In the genomic region with DNA sequence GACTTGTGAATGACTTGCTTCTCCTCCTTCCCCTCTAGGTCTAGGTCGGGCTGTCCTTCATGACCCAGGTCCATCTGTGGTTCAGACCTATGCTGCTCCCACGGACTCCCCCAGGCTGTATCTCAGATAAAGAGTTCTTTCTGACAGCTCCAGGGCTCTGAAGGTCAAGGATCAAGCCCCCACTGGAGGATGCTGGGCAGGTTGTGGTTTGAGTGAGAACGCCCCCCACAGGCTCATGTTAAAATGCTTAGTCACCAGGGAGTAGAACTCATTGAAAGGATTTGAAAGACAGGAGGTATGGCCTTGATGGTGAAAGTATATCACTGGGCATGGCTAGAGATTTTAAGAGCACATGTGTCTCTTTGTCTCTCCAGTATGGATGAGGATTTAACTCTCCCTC, we compare ENCODE assay signal across 15 mouse cellular contexts. TPM values are rescaled to one million over a fixed set of nuclear protein-coding genes. Genes with fewer than 3 reads are reported as not detected.
DNase-seq lines count a peak whose midpoint lies in the region; ATAC-seq lines count a peak whose summit lies in the region.
"Had no signal": no experiment of that assay in that cellular context is flagged by ENCODE, and none has a peak within 500 bp of the region (broad histone marks: within the 10 kb centered on the region; RNA-seq: fewer than 3 reads in every experiment).

No protein-coding gene starts in this region.

- ATAC-seq in forebrain, embryonic 12.5 days (ENCODE audit: low FRiP score), result no peak
- ATAC-seq in forebrain, embryonic 11.5 days (replicated peaks; ENCODE audit: low FRiP score), result no peak
- no peak for ATAC-seq in liver, embryonic 12.5 days
- ATAC-seq in liver, embryonic 11.5 days (replicated peaks; ENCODE audit: low FRiP score), result no peak
- ATAC-seq in midbrain, embryonic 13.5 days, result 0 out of 2 replicates have a peak, but pooled peaks have one; percentile 9

- no peaks in the 10 kb centered on the region for H3K9me3 ChIP-seq in forebrain, embryonic 12.5 days
- no peaks in the 10 kb centered on the region for H3K9me3 ChIP-seq in forebrain, embryonic 11.5 days (ENCODE audit: control insufficient read depth, low read length)
- no peaks in the 10 kb centered on the region for H3K9me3 ChIP-seq in liver, embryonic 12.5 days (replicated peaks)
- H3K9me3 ChIP-seq in liver, embryonic 11.5 days (ENCODE audit: control insufficient read depth, low read length), result no peaks in the 10 kb centered on the region
- H3K9me3 ChIP-seq in ES-E14 (ENCODE audit: control insufficient read depth, insufficient read depth, low read depth, low read length), result no peaks in the 10 kb centered on the region
- no peaks in the 10 kb centered on the region for H3K9me3 ChIP-seq in midbrain, embryonic 13.5 days
- H3K9me3 ChIP-seq: embryonic facial prominence, embryonic 15.5 days had no signal

- no peak overlapping the region for H3K4me3 ChIP-seq in forebrain, embryonic 12.5 days (replicated peaks)
- no peak overlapping the region for H3K4me3 ChIP-seq in forebrain, embryonic 11.5 days (ENCODE audit: low read depth, low read length)
- no peak overlapping the region for H3K4me3 ChIP-seq in liver, embryonic 12.5 days
- H3K4me3 ChIP-seq in liver, embryonic 11.5 days (ENCODE audit: low read depth, low read length), result no peak overlapping the region
- H3K4me3 ChIP-seq in ES-E14 (ENCODE audit: insufficient read depth in 1 of 2, low read depth in 1 of 2, low read length in 2 of 2, poor library complexity in 1 of 2, severe bottlenecking in 1 of 2), result peak overlapping the region; percentile 51 to 67; a peak in 2 of 4 replicates
- peak overlapping the region; percentile 60; the same call in 1 of the 2 replicates for H3K4me3 ChIP-seq in midbrain, embryonic 13.5 days (replicated peaks)

- H3K27ac ChIP-seq in forebrain, embryonic 12.5 days, result no peak overlapping the region
- no peak overlapping the region for H3K27ac ChIP-seq in forebrain, embryonic 11.5 days (ENCODE audit: low read depth, low read length)
- H3K27ac ChIP-seq in liver, embryonic 12.5 days, result no peak overlapping the region
- no peak overlapping the region for H3K27ac ChIP-seq in liver, embryonic 11.5 days (ENCODE audit: low read depth, low read length)
- H3K27ac ChIP-seq in ES-E14 (ENCODE audit: insufficient read depth, low read depth, low read length, poor library complexity, severe bottlenecking), result peak overlapping the region; percentile 71; the same call in 1 of the 2 replicates
- H3K27ac ChIP-seq in midbrain, embryonic 13.5 days, result no peak overlapping the region
- H3K27ac ChIP-seq: embryonic facial prominence, embryonic 15.5 days; liver, embryonic 14.5 days had no signal

- no peaks in the 10 kb centered on the region for H3K27me3 ChIP-seq in forebrain, embryonic 12.5 days
- H3K27me3 ChIP-seq in forebrain, embryonic 11.5 days (ENCODE audit: control insufficient read depth, insufficient read depth, low read length), result no peaks in the 10 kb centered on the region
- no peaks in the 10 kb centered on the region for H3K27me3 ChIP-seq in liver, embryonic 12.5 days (replicated peaks)
- no peaks in the 10 kb centered on the region for H3K27me3 ChIP-seq in liver, embryonic 11.5 days (replicated peaks; ENCODE audit: control insufficient read depth, insufficient read depth, low read length)
- H3K27me3 ChIP-seq in midbrain, embryonic 13.5 days, result no peaks in the 10 kb centered on the region
- H3K27me3 ChIP-seq: embryonic facial prominence, embryonic 15.5 days; Patski had no signal

- intact Hi-C loops in left cerebral cortex, postnatal 25 days (cut with DNase I), result no loop called here

- peaks cover 9% of the 10 kb centered on the region; the same call in 1 of the 2 replicates for H3K4me1 ChIP-seq in forebrain, embryonic 12.5 days
- H3K4me1 ChIP-seq in forebrain, embryonic 11.5 days (replicated peaks; ENCODE audit: control insufficient read depth, insufficient read depth, low read length), result no peaks in the 10 kb centered on the region
- H3K4me1 ChIP-seq in liver, embryonic 12.5 days, result peaks cover 11% of the 10 kb centered on the region; the same call in 1 of the 2 replicates
- no peaks in the 10 kb centered on the region for H3K4me1 ChIP-seq in liver, embryonic 11.5 days (replicated peaks; ENCODE audit: control insufficient read depth, insufficient read depth, low read length)
- H3K4me1 ChIP-seq in ES-E14 (ENCODE audit: control insufficient read depth in 2 of 2, insufficient read depth in 2 of 2, low read length in 2 of 2, poor library complexity in 1 of 2), result peaks cover 0 to 4% of the 10 kb centered on the region in 2 experiments; a peak in 2 of 4 replicates
- peaks cover 20% of the 10 kb centered on the region for H3K4me1 ChIP-seq in midbrain, embryonic 13.5 days (replicated peaks)

- H3K9ac ChIP-seq in forebrain, embryonic 12.5 days, result no peak overlapping the region
- no peak overlapping the region for H3K9ac ChIP-seq in forebrain, embryonic 11.5 days (ENCODE audit: low read length)
- no peak overlapping the region for H3K9ac ChIP-seq in liver, embryonic 12.5 days
- H3K9ac ChIP-seq in liver, embryonic 11.5 days (ENCODE audit: low read depth, low read length), result no peak overlapping the region
- no peak overlapping the region for H3K9ac ChIP-seq in ES-E14 (ENCODE audit: insufficient read depth, low read depth, low read length, poor library complexity, severe bottlenecking)
- no peak overlapping the region for H3K9ac ChIP-seq in midbrain, embryonic 13.5 days (replicated peaks)

- H3K36me3 ChIP-seq in forebrain, embryonic 12.5 days (replicated peaks), result peaks cover 9% of the 10 kb centered on the region
- H3K36me3 ChIP-seq in forebrain, embryonic 11.5 days (ENCODE audit: control insufficient read depth, insufficient read depth, low read length), result no peaks in the 10 kb centered on the region; the same call in 1 of the 2 replicates
- H3K36me3 ChIP-seq in liver, embryonic 12.5 days, result peaks cover 9% of the 10 kb centered on the region; the same call in 1 of the 2 replicates
- no peaks in the 10 kb centered on the region for H3K36me3 ChIP-seq in liver, embryonic 11.5 days (ENCODE audit: control insufficient read depth, insufficient read depth, low read length)
- no peaks in the 10 kb centered on the region for H3K36me3 ChIP-seq in ES-E14 (ENCODE audit: control insufficient read depth, insufficient read depth, low read length, poor library complexity, severe bottlenecking)
- peaks cover 17% of the 10 kb centered on the region for H3K36me3 ChIP-seq in midbrain, embryonic 13.5 days

- WGBS in forebrain, embryonic 12.5 days, result 83% methylated on average over 3 of the region's 3 CpGs
- 77% methylated on average over 3 of the region's 3 CpGs for WGBS in forebrain, embryonic 11.5 days
- 41% methylated on average over 3 of the region's 3 CpGs for WGBS in liver, embryonic 12.5 days (ENCODE audit: insufficient replicate concordance)
- WGBS in liver, embryonic 11.5 days, result 65% methylated on average over 3 of the region's 3 CpGs
- WGBS in midbrain, embryonic 13.5 days, result 76% methylated on average over 3 of the region's 3 CpGs

- peak overlapping the region; percentile 72; the same call in 1 of the 2 replicates for H3K4me2 ChIP-seq in forebrain, embryonic 12.5 days
- no peak overlapping the region for H3K4me2 ChIP-seq in forebrain, embryonic 11.5 days (ENCODE audit: low read depth, low read length, severe bottlenecking)
- peak overlapping the region; percentile 79; the same call in 1 of the 2 replicates for H3K4me2 ChIP-seq in liver, embryonic 12.5 days
- no peak overlapping the region for H3K4me2 ChIP-seq in liver, embryonic 11.5 days
- H3K4me2 ChIP-seq in midbrain, embryonic 13.5 days (replicated peaks), result peak overlapping the region; percentile 72; the same call in 1 of the 2 replicates

- DNase-seq in forebrain, embryonic 11.5 days (ENCODE audit: low spot score), result no peak
- no peak for DNase-seq in liver, embryonic 11.5 days (ENCODE audit: low spot score)
- no peak for DNase-seq in ES-E14 (ENCODE audit: low read depth, low spot score)
- no peak for DNase-seq in left cerebral cortex, postnatal 25 days (ENCODE audit: low spot score in 2 of 2)
- DNase-seq in natural killer cell, adult 2 months (ENCODE audit: low spot score in 2 of 2), result no peak
- DNase-seq: adrenal gland, postnatal 25 days; B cell, adult 2 months; heart, postnatal 10 days; kidney, adult 8-10 months had no signal

- in situ Hi-C loops in ES-E14 (cut with MboI; ENCODE audit: low sequenced_read_pairs in 2 of 2, unreplicated experiment in 2 of 2), result no loop called here

RNA-seq across cellular contexts. Expression of gene Zfp93, which starts 1.0 kb away (rescaled TPM):
- 7.6 and 7.7 TPM in 2 replicates for polyA plus RNA-seq in forebrain, embryonic 12.5 days (2016; fragmentation: Nextera tagmentation; extraction: Ambion mirVana)
- 7.4 and 9.0 TPM in 2 replicates for polyA plus RNA-seq in forebrain, embryonic 11.5 days (2014; fragmentation: Nextera tagmentation; extraction: Ambion mirVana)
- polyA plus RNA-seq in liver, embryonic 12.5 days (2016; fragmentation: Nextera tagmentation; extraction: Ambion mirVana), result 1.9 and 2.2 TPM in 2 replicates
- polyA plus RNA-seq in liver, embryonic 11.5 days (2014; fragmentation: Nextera tagmentation; extraction: Ambion mirVana), result 3.5 and 3.8 TPM in 2 replicates
- total RNA-seq in ES-E14 (2012; rRNA removed), result 4.2 and 4.7 TPM in 2 replicates
- 7.7 and 7.8 TPM in 2 replicates for polyA plus RNA-seq in midbrain, embryonic 13.5 days (2015; fragmentation: Nextera tagmentation; extraction: Ambion mirVana)
- 10 to 100 TPM; 11.0 to 11.5 TPM for total RNA-seq in left cerebral cortex, postnatal 25 days (2021)

RNA-seq across cellular contexts. Expression of gene Zfp108, which starts 14.7 kb away (rescaled TPM):
- 3.2 and 3.6 TPM in 2 replicates for polyA plus RNA-seq in forebrain, embryonic 12.5 days (2016; fragmentation: Nextera tagmentation; extraction: Ambion mirVana)
- 2.6 and 3.0 TPM in 2 replicates for polyA plus RNA-seq in forebrain, embryonic 11.5 days (2014; fragmentation: Nextera tagmentation; extraction: Ambion mirVana)
- 0.48 and 0.56 TPM in 2 replicates for polyA plus RNA-seq in liver, embryonic 12.5 days (2016; fragmentation: Nextera tagmentation; extraction: Ambion mirVana)
- polyA plus RNA-seq in liver, embryonic 11.5 days (2014; fragmentation: Nextera tagmentation; extraction: Ambion mirVana), result 1.3 and 1.4 TPM in 2 replicates
- 1.5 and 2.1 TPM in 2 replicates for total RNA-seq in ES-E14 (2012; rRNA removed)
- 4.6 and 5.1 TPM in 2 replicates for polyA plus RNA-seq in midbrain, embryonic 13.5 days (2015; fragmentation: Nextera tagmentation; extraction: Ambion mirVana)
- 1 to 10 TPM; 8.4 to 8.8 TPM for total RNA-seq in left cerebral cortex, postnatal 25 days (2021)

RNA-seq across cellular contexts. Expression of gene Zfp61, which starts 31.8 kb away (rescaled TPM):
- 44.5 and 44.8 TPM in 2 replicates for polyA plus RNA-seq in forebrain, embryonic 12.5 days (2016; fragmentation: Nextera tagmentation; extraction: Ambion mirVana)
- 43.4 and 48.7 TPM in 2 replicates for polyA plus RNA-seq in forebrain, embryonic 11.5 days (2014; fragmentation: Nextera tagmentation; extraction: Ambion mirVana)
- polyA plus RNA-seq in liver, embryonic 12.5 days (2016; fragmentation: Nextera tagmentation; extraction: Ambion mirVana), result 7.1 and 7.7 TPM in 2 replicates
- polyA plus RNA-seq in liver, embryonic 11.5 days (2014; fragmentation: Nextera tagmentation; extraction: Ambion mirVana), result 10.8 and 13.2 TPM in 2 replicates
- total RNA-seq in ES-E14 (2012; rRNA removed), result 22.4 and 30.4 TPM in 2 replicates
- polyA plus RNA-seq in midbrain, embryonic 13.5 days (2015; fragmentation: Nextera tagmentation; extraction: Ambion mirVana), result 41.2 and 49.4 TPM in 2 replicates
- total RNA-seq in left cerebral cortex, postnatal 25 days (2021), result 10 to 100 TPM; 19.3 to 20.8 TPM

RNA-seq across cellular contexts. Expression of gene Zfp109, which starts 31.9 kb away (rescaled TPM):
- 5.3 TPM in 2 replicates for polyA plus RNA-seq in forebrain, embryonic 12.5 days (2016; fragmentation: Nextera tagmentation; extraction: Ambion mirVana)
- polyA plus RNA-seq in forebrain, embryonic 11.5 days (2014; fragmentation: Nextera tagmentation; extraction: Ambion mirVana), result 5.0 and 5.7 TPM in 2 replicates
- polyA plus RNA-seq in liver, embryonic 12.5 days (2016; fragmentation: Nextera tagmentation; extraction: Ambion mirVana), result 2.0 and 2.7 TPM in 2 replicates
- polyA plus RNA-seq in liver, embryonic 11.5 days (2014; fragmentation: Nextera tagmentation; extraction: Ambion mirVana), result 3.6 and 4.8 TPM in 2 replicates
- 4.5 and 6.7 TPM in 2 replicates for total RNA-seq in ES-E14 (2012; rRNA removed)
- polyA plus RNA-seq in midbrain, embryonic 13.5 days (2015; fragmentation: Nextera tagmentation; extraction: Ambion mirVana), result 3.9 and 4.5 TPM in 2 replicates
- 10 to 100 TPM in 1 of 2 experiments, 1 to 10 TPM in 1; 7.9 to 10.5 TPM for total RNA-seq in left cerebral cortex, postnatal 25 days (2021)

RNA-seq across cellular contexts. Expression of gene Zfp94, which starts 47.2 kb away (rescaled TPM):
- 17.8 and 19.0 TPM in 2 replicates for polyA plus RNA-seq in forebrain, embryonic 12.5 days (2016; fragmentation: Nextera tagmentation; extraction: Ambion mirVana)
- polyA plus RNA-seq in forebrain, embryonic 11.5 days (2014; fragmentation: Nextera tagmentation; extraction: Ambion mirVana), result 15.2 and 15.9 TPM in 2 replicates
- 3.0 and 3.6 TPM in 2 replicates for polyA plus RNA-seq in liver, embryonic 12.5 days (2016; fragmentation: Nextera tagmentation; extraction: Ambion mirVana)
- 5.6 and 5.8 TPM in 2 replicates for polyA plus RNA-seq in liver, embryonic 11.5 days (2014; fragmentation: Nextera tagmentation; extraction: Ambion mirVana)
- 5.4 and 8.0 TPM in 2 replicates for total RNA-seq in ES-E14 (2012; rRNA removed)
- 19.4 and 22.0 TPM in 2 replicates for polyA plus RNA-seq in midbrain, embryonic 13.5 days (2015; fragmentation: Nextera tagmentation; extraction: Ambion mirVana)
- total RNA-seq in left cerebral cortex, postnatal 25 days (2021), result 10 to 100 TPM; 13.2 to 16.9 TPM

Comparison
In these comparisons a context has a peak if more than half of its experiments do, and no peak if none do; other contexts are left out.
1. H3K4me2 ChIP-seq: peak in forebrain, embryonic 12.5 days (single experiment), liver, embryonic 12.5 days (single experiment) and midbrain, embryonic 13.5 days (single experiment); none in forebrain, embryonic 11.5 days (single experiment) and liver, embryonic 11.5 days (single experiment).
2. H3K4me3 ChIP-seq: peak in ES-E14 (2 of 2) and midbrain, embryonic 13.5 days (single experiment); none in forebrain, embryonic 12.5 days (single experiment), forebrain, embryonic 11.5 days (single experiment), liver, embryonic 12.5 days (single experiment) and liver, embryonic 11.5 days (single experiment).